Mouse (Mus musculus): ENCODE data around the gene Cacng5. TPM values are rescaled to one million over a fixed set of nuclear protein-coding genes. Genes with fewer than 3 reads are reported as not detected.

Cacng5 gene
- polyA plus RNA-seq, 1 experiment from 2014 or later: 0.07 TPM

Other genes starting within 250 kb of the Cacng5 start
- gene Cacng1, start 198.5 kb downstream of the Cacng5 start, polyA plus RNA-seq (2015; fragmentation: Nextera tagmentation; extraction: Ambion mirVana): 0.31 and 1.3 TPM in 2 replicates
- 0.32 TPM in 2 replicates for gene Cacng4, start 120.5 kb downstream of the Cacng5 start, polyA plus RNA-seq (2015; fragmentation: Nextera tagmentation; extraction: Ambion mirVana)